In genomic region chr8:46236441-46237223, GRCm38 (mm10) we compare ENCODE assay signal across 13 mouse cellular contexts. TPM values are rescaled to one million over a fixed set of nuclear protein-coding genes. Genes with fewer than 3 reads are reported as not detected.
A peak's percentile ranks its signal among the peaks of the same experiment; 100 is the strongest.
DNase-seq lines count a peak whose midpoint lies in the region; ATAC-seq and TF ChIP-seq lines count a peak whose summit lies in the region.
"Had no signal": no experiment of that assay in that cellular context is flagged by ENCODE, and none has a peak within 500 bp of the region (broad histone marks: within the 10 kb centered on the region; RNA-seq: fewer than 3 reads in every experiment).

No protein-coding gene starts in this region.

- H3K36me3 ChIP-seq in limb, embryonic 14.5 days (ENCODE audit: control insufficient read depth, insufficient read depth, low read length), result no peaks in the 10 kb centered on the region
- no peaks in the 10 kb centered on the region for H3K36me3 ChIP-seq in limb, embryonic 10.5 days
- H3K36me3 ChIP-seq in kidney, embryonic 16.5 days (ENCODE audit: insufficient read depth, low read length), result no peaks in the 10 kb centered on the region

- H3K9me3 ChIP-seq in limb, embryonic 14.5 days (ENCODE audit: control insufficient read depth, low read length), result no peaks in the 10 kb centered on the region
- no peaks in the 10 kb centered on the region for H3K9me3 ChIP-seq in limb, embryonic 10.5 days (replicated peaks)
- no peaks in the 10 kb centered on the region for H3K9me3 ChIP-seq in kidney, embryonic 16.5 days (ENCODE audit: low read length)

- peak; percentile 8 for DNase-seq in adrenal gland, postnatal 10 days
- no peak for DNase-seq in adrenal gland, postnatal 4 days (ENCODE audit: low spot score in 2 of 2)
- DNase-seq in limb, embryonic 14.5 days (ENCODE audit: low spot score), result peak; percentile 35
- DNase-seq in limb, embryonic 10.5 days (ENCODE audit: low spot score), result no peak
- peak; percentile 30 for DNase-seq in brain, embryonic 14.5 days (ENCODE audit: low read depth)
- peak; percentile 40 for DNase-seq in heart, postnatal 4 days
- DNase-seq in kidney, adult 11 months, result no peak

- no peak overlapping the region for H3K27ac ChIP-seq in limb, embryonic 14.5 days (replicated peaks; ENCODE audit: low read depth, low read length)
- H3K27ac ChIP-seq in limb, embryonic 10.5 days, result no peak overlapping the region
- H3K27ac ChIP-seq in kidney, embryonic 16.5 days (ENCODE audit: low read length), result no peak overlapping the region

- no peak overlapping the region for H3K4me3 ChIP-seq in limb, embryonic 14.5 days (replicated peaks; ENCODE audit: low read length)
- no peak overlapping the region for H3K4me3 ChIP-seq in limb, embryonic 10.5 days
- no peak overlapping the region for H3K4me3 ChIP-seq in kidney, embryonic 16.5 days (ENCODE audit: low read length)

- TF ChIP-seq POLR2A in limb, embryonic 14.5 days (IDR thresholded peaks at IDR 0.05; ENCODE audit: borderline replicate concordance, extremely low read depth, insufficient read depth, insufficient read length), result no peak
- no peak for TF ChIP-seq POLR2A in brain, embryonic 14.5 days (IDR thresholded peaks at IDR 0.05; ENCODE audit: borderline replicate concordance, extremely low read depth, insufficient read depth, insufficient read length, poor library complexity, severe bottlenecking)

- no peaks in the 10 kb centered on the region for H3K27me3 ChIP-seq in limb, embryonic 14.5 days (ENCODE audit: control insufficient read depth, insufficient read depth, low read length)
- H3K27me3 ChIP-seq in limb, embryonic 10.5 days (ENCODE audit: low read depth, poor library complexity, severe bottlenecking), result no peaks in the 10 kb centered on the region; the same call in 1 of the 2 replicates
- H3K27me3 ChIP-seq in kidney, embryonic 16.5 days (ENCODE audit: insufficient read depth, low read length), result no peaks in the 10 kb centered on the region; the same call in 1 of the 2 replicates

- no peak for ATAC-seq in limb, embryonic 14.5 days (ENCODE audit: low FRiP score, low read depth)
- ATAC-seq in kidney, embryonic 16.5 days (ENCODE audit: low FRiP score, low TSS enrichment), result no peak
- ATAC-seq: hindbrain, embryonic 16.5 days had no signal

- no peak overlapping the region for H3K4me2 ChIP-seq in limb, embryonic 14.5 days (replicated peaks; ENCODE audit: low read depth, low read length, severe bottlenecking)
- H3K4me2 ChIP-seq in kidney, embryonic 16.5 days (replicated peaks; ENCODE audit: low read depth, low read length), result no peak overlapping the region

- 37% methylated on average over 7 of the region's 7 CpGs for WGBS in limb, embryonic 14.5 days
- WGBS in limb, embryonic 10.5 days, result 65% methylated on average over 7 of the region's 7 CpGs
- 62% methylated on average over 7 of the region's 7 CpGs for WGBS in kidney, embryonic 16.5 days

- no peak overlapping the region for H3K9ac ChIP-seq in limb, embryonic 14.5 days (ENCODE audit: low read depth, low read length, severe bottlenecking)
- no peak overlapping the region for H3K9ac ChIP-seq in kidney, embryonic 16.5 days (replicated peaks; ENCODE audit: low read length)

- TF ChIP-seq CTCF in brain, embryonic 14.5 days (IDR thresholded peaks at IDR 0.05; ENCODE audit: borderline replicate concordance, extremely low read depth, insufficient read depth, insufficient read length), result no peak

- no peaks in the 10 kb centered on the region for H3K4me1 ChIP-seq in limb, embryonic 14.5 days (ENCODE audit: control insufficient read depth, insufficient read depth, low read length)
- H3K4me1 ChIP-seq in limb, embryonic 10.5 days, result peaks cover 6% of the 10 kb centered on the region
- H3K4me1 ChIP-seq in kidney, embryonic 16.5 days (ENCODE audit: insufficient read depth, low read length), result no peaks in the 10 kb centered on the region

RNA-seq across cellular contexts. Expression of gene Slc25a4, which starts 25.5 kb away (rescaled TPM):
- 100 to 1,000 TPM; 276 to 572 TPM for total RNA-seq in adrenal gland, postnatal 10 days (2021)
- 100 to 1,000 TPM; 273 to 285 TPM for total RNA-seq in adrenal gland, postnatal 4 days (2021)
- polyA plus RNA-seq in limb, embryonic 14.5 days (2012; rRNA removed), result 410 and 427 TPM in 2 replicates
- 513 and 524 TPM in 2 replicates for polyA plus RNA-seq in limb, embryonic 14.5 days (2014; fragmentation: Nextera tagmentation; extraction: Ambion mirVana)
- 486 and 506 TPM in 2 replicates for polyA plus RNA-seq in limb, embryonic 10.5 days (2016; fragmentation: Nextera tagmentation; extraction: Ambion mirVana)
- 541 and 572 TPM in 2 replicates for polyA plus RNA-seq in brain, embryonic 14.5 days (2012; rRNA removed)
- total RNA-seq in heart, postnatal 4 days (2021), result 1,000 to 10,000 TPM; 3,101 to 3,310 TPM
- 616 and 637 TPM in 2 replicates for polyA plus RNA-seq in kidney, embryonic 16.5 days (2015; fragmentation: Nextera tagmentation; extraction: Ambion mirVana)

RNA-seq across cellular contexts. Expression of gene Helt, which starts 57.8 kb away (rescaled TPM):
- not detected for total RNA-seq in adrenal gland, postnatal 10 days (2021)
- total RNA-seq in adrenal gland, postnatal 4 days (2021), result under 1 TPM in 1 of 2 experiments, not detected in 1; 0.23 TPM
- polyA plus RNA-seq in limb, embryonic 14.5 days (2012; rRNA removed), result 0.05 TPM in 1 of 2 replicates, not detected in the other
- polyA plus RNA-seq in limb, embryonic 14.5 days (2014; fragmentation: Nextera tagmentation; extraction: Ambion mirVana), result not detected in 2 replicates
- polyA plus RNA-seq in limb, embryonic 10.5 days (2016; fragmentation: Nextera tagmentation; extraction: Ambion mirVana), result not detected in 2 replicates
- polyA plus RNA-seq in brain, embryonic 14.5 days (2012; rRNA removed), result 3.7 and 7.2 TPM in 2 replicates
- total RNA-seq in heart, postnatal 4 days (2021), result not detected
- not detected in 2 replicates for polyA plus RNA-seq in kidney, embryonic 16.5 days (2015; fragmentation: Nextera tagmentation; extraction: Ambion mirVana)
- total RNA-seq: adrenal gland, postnatal 36 days; left cerebral cortex, postnatal 36 days had no signal
- polyA plus RNA-seq: C2C12; hindbrain, embryonic 16.5 days; spleen, adult 2 months had no signal

Comparison
In these comparisons a context has a peak if more than half of its experiments do, and no peak if none do; other contexts are left out.
1. DNase-seq: peak in adrenal gland, postnatal 10 days (single experiment), limb, embryonic 14.5 days (single experiment), brain, embryonic 14.5 days (single experiment) and heart, postnatal 4 days (single experiment); none in adrenal gland, postnatal 4 days (0 of 2), limb, embryonic 10.5 days (single experiment) and kidney, adult 11 months (single experiment).